Mouse (Mus musculus): ENCODE data around the gene Zbtb7b. TPM values are rescaled to one million over a fixed set of nuclear protein-coding genes. Genes with fewer than 3 reads are reported as not detected.

Gene Zbtb7b
- polyA plus RNA-seq, 1 experiment from 2014 or later, result 0.88 TPM

DNA sequence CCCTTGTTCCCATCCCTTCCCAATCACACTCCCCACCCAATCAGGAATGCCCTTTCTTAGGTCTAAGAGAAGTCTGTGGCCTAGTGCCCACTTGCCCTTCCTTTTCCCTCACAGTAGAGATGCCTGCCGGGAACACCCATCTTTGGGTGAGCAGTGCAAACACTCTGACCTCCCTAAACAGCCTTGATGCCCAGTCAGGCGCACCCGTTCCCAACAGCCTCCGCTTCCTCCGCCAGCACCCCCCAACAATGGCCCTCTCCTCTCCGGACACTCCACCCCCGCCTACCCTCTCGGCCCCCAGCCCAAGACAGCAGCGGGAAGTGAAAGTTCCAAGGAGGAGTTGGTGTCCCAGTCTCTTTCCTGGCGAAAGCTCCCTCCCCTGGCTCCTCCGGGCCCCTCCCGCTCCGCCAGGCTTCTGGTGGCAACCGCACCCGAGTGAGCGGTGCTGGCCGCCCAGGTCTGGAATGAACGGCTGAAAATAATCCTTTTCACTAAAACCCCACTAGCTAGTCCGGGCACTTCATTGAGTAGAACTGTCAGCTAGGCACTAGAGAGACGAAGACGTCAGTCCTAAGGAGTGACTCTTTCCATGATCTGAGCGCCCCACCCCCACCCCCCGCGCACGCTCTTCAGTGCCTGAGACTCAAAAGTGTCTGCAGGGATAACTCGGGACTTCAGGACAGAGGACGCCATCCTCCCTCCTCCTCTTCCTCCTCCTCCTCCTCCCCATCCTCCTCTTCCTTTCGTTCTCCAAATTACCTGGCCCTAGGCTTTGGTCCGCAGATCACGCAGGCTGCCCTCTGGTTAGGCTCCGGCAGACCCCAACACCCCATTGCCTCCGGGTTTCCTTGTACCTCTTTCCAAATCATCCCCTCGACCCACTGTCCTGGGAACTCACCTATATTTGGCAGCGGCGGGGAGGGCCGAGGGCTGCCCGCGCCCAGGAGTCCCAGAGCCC lies 45.4 kb downstream of the Zbtb7b start:
- ATAC-seq, result peak; percentile 31
- WGBS, result under 1% methylated on average over 38 of the region's 38 CpGs

DNA sequence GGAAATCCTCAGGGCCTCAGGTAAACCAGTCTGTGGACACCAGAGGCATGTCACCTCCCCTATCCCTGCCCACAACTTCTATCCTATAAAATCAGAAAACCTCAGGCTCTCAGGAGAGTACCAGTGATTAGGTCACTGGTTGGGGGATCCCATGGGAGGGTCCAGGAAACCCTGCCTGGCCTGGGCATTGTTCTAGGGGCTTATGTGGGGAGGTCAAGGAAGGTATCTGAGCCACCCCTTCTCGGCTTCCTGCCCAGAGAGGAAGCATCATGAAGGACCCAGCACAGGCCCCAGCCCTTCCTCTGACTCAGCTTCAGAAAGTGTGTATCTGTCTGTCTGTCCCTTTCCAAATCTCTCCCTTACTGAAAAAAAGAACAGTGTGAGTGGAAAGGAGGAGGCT lies 46.7 kb downstream of the Zbtb7b start:
- Histone ChIP-seq H3K9me3 (ENCODE audit: control insufficient read depth, low read length) (no peaks in the 10 kb centered on the region), H3K4me3 (ENCODE audit: low read length) (no peak overlapping the region), H3K9ac (ENCODE audit: low read depth, low read length) (no peak overlapping the region), H3K27me3 (replicated peaks; ENCODE audit: control insufficient read depth, insufficient read depth, low read length) (no peaks in the 10 kb centered on the region), H3K27ac (ENCODE audit: low read depth, low read length) (no peak overlapping the region), H3K4me1 (ENCODE audit: control insufficient read depth, insufficient read depth, low read depth, low read length) (peaks cover 13% of the 10 kb centered on the region), H3K4me2 (ENCODE audit: low read length) (no peak overlapping the region), H3K36me3 (ENCODE audit: control insufficient read depth, insufficient read depth, low read length) (peaks cover 7% of the 10 kb centered on the region; the same call in 1 of the 2 replicates)
- 70% methylated on average over 1 of the region's 1 CpGs for WGBS
- ATAC-seq, result no peak

More for the DNA sequence above, 45.4 kb downstream of the Zbtb7b start:
- Histone ChIP-seq H3K27ac (ENCODE audit: low read depth, low read length) (peak overlapping the region; percentile 90), H3K4me2 (ENCODE audit: low read length) (peak overlapping the region; percentile 98), H3K36me3 (ENCODE audit: control insufficient read depth, insufficient read depth, low read length) (peaks cover 7% of the 10 kb centered on the region; the same call in 1 of the 2 replicates), H3K4me3 (ENCODE audit: low read length) (peak overlapping the region; percentile 82), H3K4me1 (ENCODE audit: control insufficient read depth, insufficient read depth, low read depth, low read length) (peaks cover 13% of the 10 kb centered on the region), H3K9ac (ENCODE audit: low read depth, low read length) (peak overlapping the region; percentile 85), H3K27me3 (replicated peaks; ENCODE audit: control insufficient read depth, insufficient read depth, low read length) (no peaks in the 10 kb centered on the region), H3K9me3 (ENCODE audit: control insufficient read depth, low read length) (no peaks in the 10 kb centered on the region)

DNA sequence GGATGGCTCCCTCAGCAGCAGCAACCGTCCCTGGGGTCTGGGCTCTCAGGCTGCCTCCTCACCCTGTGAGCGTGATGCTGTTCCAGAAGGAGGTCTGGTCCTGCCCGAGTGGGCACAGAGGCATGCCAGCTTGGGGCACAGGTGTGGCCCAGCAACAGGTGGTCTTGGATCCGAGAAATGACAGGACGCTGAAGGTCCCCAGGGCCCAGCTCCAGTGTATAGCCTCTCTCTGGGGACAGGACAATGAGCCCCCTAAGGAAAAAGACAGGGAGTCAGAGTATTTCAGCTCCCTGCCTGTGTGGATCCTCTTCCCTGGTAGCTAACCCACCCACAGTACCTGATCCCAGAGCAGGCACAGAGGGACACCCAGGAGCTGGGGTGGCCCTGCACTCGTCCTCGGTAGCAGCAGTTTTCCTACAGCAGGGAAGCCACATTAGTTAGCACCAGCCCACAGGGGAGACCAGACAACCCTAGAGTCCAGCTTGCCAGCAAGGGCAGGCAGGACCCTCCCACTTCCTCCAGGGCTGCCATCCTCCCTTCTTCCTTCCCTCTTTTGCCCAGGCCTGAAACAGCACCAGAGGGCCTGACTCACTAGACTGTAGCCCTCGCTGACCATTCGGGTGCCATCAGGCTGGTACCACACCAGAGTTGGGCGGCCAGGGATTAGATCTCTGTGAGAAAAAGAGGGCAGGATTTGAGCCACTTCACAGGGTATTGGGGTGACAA lies 47.6 kb downstream of the Zbtb7b start:
- WGBS, result 78% methylated on average over 10 of the region's 10 CpGs
- Histone ChIP-seq H3K9me3 (ENCODE audit: control insufficient read depth, low read length) (no peaks in the 10 kb centered on the region), H3K9ac (ENCODE audit: low read depth, low read length) (no peak overlapping the region), H3K4me2 (ENCODE audit: low read length) (no peak overlapping the region), H3K27me3 (replicated peaks; ENCODE audit: control insufficient read depth, insufficient read depth, low read length) (no peaks in the 10 kb centered on the region), H3K36me3 (ENCODE audit: control insufficient read depth, insufficient read depth, low read length) (peaks cover 7% of the 10 kb centered on the region; the same call in 1 of the 2 replicates), H3K4me3 (ENCODE audit: low read length) (no peak overlapping the region), H3K4me1 (ENCODE audit: control insufficient read depth, insufficient read depth, low read depth, low read length) (peaks cover 14% of the 10 kb centered on the region), H3K27ac (ENCODE audit: low read depth, low read length) (no peak overlapping the region)
- ATAC-seq, result no peak

DNA sequence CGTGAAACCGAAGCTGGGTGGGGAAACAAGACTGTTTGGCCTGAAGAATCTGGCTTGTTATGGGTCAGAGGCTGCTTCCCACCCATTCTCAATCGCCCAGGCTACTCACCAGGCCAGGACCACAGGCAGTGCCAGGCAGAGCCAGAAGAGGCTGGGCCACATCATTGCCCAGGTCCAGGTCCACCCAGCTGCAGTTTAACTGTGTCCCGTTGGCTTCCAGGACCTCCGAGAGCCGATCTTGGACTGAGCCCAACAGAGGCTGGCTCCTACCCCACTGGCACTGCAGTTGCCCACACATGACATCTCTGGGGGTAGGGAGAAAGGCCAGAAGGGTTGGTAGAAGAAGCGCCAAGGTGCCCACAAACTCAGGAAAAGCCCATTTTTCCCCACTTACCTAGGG lies 51.3 kb downstream of the Zbtb7b start:
- Histone ChIP-seq H3K27ac (ENCODE audit: low read depth, low read length) (no peak overlapping the region), H3K36me3 (ENCODE audit: control insufficient read depth, insufficient read depth, low read length) (peaks cover 7% of the 10 kb centered on the region; the same call in 1 of the 2 replicates), H3K4me2 (ENCODE audit: low read length) (no peak overlapping the region), H3K4me1 (ENCODE audit: control insufficient read depth, insufficient read depth, low read depth, low read length) (peaks cover 11% of the 10 kb centered on the region), H3K9me3 (ENCODE audit: control insufficient read depth, low read length) (no peaks in the 10 kb centered on the region), H3K9ac (ENCODE audit: low read depth, low read length) (no peak overlapping the region), H3K4me3 (ENCODE audit: low read length) (no peak overlapping the region), H3K27me3 (replicated peaks; ENCODE audit: control insufficient read depth, insufficient read depth, low read length) (no peaks in the 10 kb centered on the region)
- ATAC-seq, result no peak
- 71% methylated on average over 7 of the region's 7 CpGs for whole genome bisulfite sequencing

DNA sequence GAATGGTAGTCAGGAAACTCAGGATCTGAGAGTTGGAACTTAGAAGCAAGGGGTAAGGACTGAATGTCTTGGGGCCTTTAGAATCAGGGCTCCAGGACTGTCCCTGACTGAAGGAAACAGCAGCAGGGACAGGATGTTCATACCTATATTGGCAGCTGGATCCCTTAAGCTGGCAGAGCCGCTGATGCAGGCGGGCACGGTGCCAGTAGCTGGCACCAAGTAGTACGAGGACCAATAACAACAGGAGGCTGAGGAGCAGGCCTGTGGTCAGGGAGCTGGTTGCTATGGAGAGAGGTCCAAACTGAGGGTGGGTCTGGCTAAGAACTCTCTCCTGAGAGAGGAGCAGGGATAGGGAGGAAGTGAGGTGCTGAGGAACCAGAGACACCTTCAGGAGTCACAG lies 52.8 kb downstream of the Zbtb7b start:
- no peak for ATAC-seq
- no peak overlapping the region for H3K4me3 ChIP-seq (ENCODE audit: low read length)
- H3K4me2 ChIP-seq (ENCODE audit: low read length), result no peak overlapping the region
- no peaks in the 10 kb centered on the region for H3K27me3 ChIP-seq (replicated peaks; ENCODE audit: control insufficient read depth, insufficient read depth, low read length)
- 63% methylated on average over 4 of the region's 4 CpGs for WGBS
- H3K9ac ChIP-seq (ENCODE audit: low read depth, low read length), result no peak overlapping the region; the same call in 1 of the 2 replicates
- no peaks in the 10 kb centered on the region for H3K9me3 ChIP-seq (ENCODE audit: control insufficient read depth, low read length)
- peaks cover 22% of the 10 kb centered on the region for H3K4me1 ChIP-seq (ENCODE audit: control insufficient read depth, insufficient read depth, low read depth, low read length)
- no peak overlapping the region for H3K27ac ChIP-seq (ENCODE audit: low read depth, low read length)
- H3K36me3 ChIP-seq (ENCODE audit: control insufficient read depth, insufficient read depth, low read length), result peaks cover 7% of the 10 kb centered on the region; the same call in 1 of the 2 replicates

DNA sequence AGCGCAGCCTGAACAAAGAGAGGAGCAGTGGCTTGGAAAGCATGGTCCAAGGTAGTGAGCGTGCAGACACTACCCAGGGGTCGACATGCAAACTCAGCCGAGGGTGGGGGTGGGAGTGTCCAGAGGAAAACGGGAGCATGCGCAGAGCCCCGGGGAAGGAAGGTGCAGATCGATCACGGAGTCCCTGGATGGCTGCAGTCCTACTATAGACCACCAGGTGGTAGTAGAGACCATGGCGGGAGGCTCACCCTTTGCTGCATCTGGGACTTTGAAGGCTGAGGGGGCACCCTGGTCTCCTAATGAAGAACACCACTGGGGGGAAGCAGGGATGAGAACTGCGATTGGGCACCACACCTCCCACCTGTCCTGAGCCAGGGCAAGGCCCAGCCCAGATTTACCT lies 54.1 kb downstream of the Zbtb7b start:
- H3K27ac ChIP-seq (ENCODE audit: low read depth, low read length), result no peak overlapping the region
- H3K4me2 ChIP-seq (ENCODE audit: low read length), result peak overlapping the region; percentile 69
- peaks cover 29% of the 10 kb centered on the region for H3K4me1 ChIP-seq (ENCODE audit: control insufficient read depth, insufficient read depth, low read depth, low read length)
- H3K4me3 ChIP-seq (ENCODE audit: low read length), result peak overlapping the region; percentile 39
- H3K9me3 ChIP-seq (ENCODE audit: control insufficient read depth, low read length), result no peaks in the 10 kb centered on the region
- peaks cover 7% of the 10 kb centered on the region; the same call in 1 of the 2 replicates for H3K36me3 ChIP-seq (ENCODE audit: control insufficient read depth, insufficient read depth, low read length)
- H3K9ac ChIP-seq (ENCODE audit: low read depth, low read length), result peak overlapping the region; percentile 60
- peak; percentile 68 for ATAC-seq
- 3% methylated on average over 11 of the region's 11 CpGs for WGBS
- no peaks in the 10 kb centered on the region for H3K27me3 ChIP-seq (replicated peaks; ENCODE audit: control insufficient read depth, insufficient read depth, low read length)

DNA sequence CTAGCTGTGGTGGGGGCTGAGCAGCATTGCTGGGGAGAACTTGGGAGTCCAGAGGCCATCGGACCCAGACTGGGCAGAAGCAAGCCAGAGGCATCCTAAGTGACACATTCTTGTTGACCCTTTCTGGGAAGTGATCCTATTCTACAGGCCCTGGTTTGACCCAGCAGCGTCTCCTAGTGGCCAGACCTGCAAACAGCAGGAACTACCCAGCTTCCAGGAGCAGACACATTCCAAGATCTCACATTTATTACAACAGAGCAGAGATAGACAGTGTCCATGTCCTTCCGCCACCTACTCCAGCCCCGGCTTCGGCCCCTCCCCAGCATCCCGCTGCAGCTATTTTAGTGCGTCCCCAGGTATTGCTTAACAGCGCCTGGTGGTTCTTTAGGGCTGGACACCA lies 55.2 kb downstream of the Zbtb7b start:
- no peak for ATAC-seq
- Histone ChIP-seq H3K4me3 (ENCODE audit: low read length) (no peak overlapping the region), H3K9me3 (ENCODE audit: control insufficient read depth, low read length) (no peaks in the 10 kb centered on the region), H3K9ac (ENCODE audit: low read depth, low read length) (no peak overlapping the region), H3K4me1 (ENCODE audit: control insufficient read depth, insufficient read depth, low read depth, low read length) (peaks cover 29% of the 10 kb centered on the region), H3K4me2 (ENCODE audit: low read length) (no peak overlapping the region), H3K36me3 (ENCODE audit: control insufficient read depth, insufficient read depth, low read length) (peaks cover under 1% of the 10 kb centered on the region; the same call in 1 of the 2 replicates), H3K27ac (ENCODE audit: low read depth, low read length) (no peak overlapping the region), H3K27me3 (replicated peaks; ENCODE audit: control insufficient read depth, insufficient read depth, low read length) (no peaks in the 10 kb centered on the region)
- WGBS, result 30% methylated on average over 8 of the region's 8 CpGs

DNA sequence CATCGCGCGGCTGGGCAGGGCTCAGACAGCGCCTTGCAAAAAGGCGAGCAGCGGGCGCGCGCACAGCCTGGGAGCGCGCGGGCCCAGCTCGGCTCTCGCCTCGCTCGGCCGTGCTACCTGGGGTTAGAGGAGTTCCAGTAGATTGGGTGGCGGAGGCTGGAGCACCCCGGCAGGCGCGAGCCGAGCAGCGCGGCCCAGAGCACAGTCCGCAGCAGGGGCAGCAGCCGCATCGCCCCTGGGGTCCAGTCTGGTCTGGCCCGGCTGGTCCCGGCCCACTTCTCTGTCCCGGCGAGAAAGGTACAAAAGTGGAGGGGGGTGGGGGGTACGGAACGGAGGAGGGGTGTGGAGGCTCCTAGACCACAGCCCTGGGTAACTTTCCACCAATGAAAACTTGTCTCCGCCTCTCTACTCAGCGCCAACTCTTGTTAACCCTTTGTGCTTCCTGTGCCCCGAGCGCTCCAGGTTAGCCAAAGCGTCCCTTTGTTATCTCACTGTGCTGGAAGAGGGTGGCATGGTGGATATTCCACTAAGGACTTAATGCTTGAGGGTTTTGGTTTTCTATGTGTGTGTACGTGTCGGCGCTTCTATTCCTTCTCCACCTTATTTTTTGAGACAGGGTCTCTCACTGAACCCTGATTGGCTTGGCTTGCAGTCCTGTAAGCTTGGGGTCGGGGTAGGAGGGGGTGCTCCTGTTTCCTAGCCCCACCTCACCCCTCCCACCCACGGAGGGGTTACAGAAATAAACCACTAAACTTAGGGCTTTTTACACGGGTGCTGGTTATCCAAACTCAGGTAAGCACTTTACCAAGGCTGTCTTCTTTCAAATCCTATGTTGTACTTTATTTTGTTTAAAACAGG lies 56.6 kb downstream of the Zbtb7b start, which contains the start of gene Efna4:
Gene Efna4, minus strand, starts transcription at position 308 of the 858 bp plus-strand sequence.
- H3K9me3 ChIP-seq (ENCODE audit: control insufficient read depth, low read length), result no peaks in the 10 kb centered on the region
- peaks cover 31% of the 10 kb centered on the region for H3K4me1 ChIP-seq (ENCODE audit: control insufficient read depth, insufficient read depth, low read depth, low read length)
- H3K9ac ChIP-seq (ENCODE audit: low read depth, low read length), result peak within 1 kb of the TSS; percentile 84
- WGBS, result under 1% methylated on average over 44 of the region's 44 CpGs
- peak within 1 kb of the TSS; percentile 66 for H3K27ac ChIP-seq (ENCODE audit: low read depth, low read length)
- H3K36me3 ChIP-seq (ENCODE audit: control insufficient read depth, insufficient read depth, low read length), result no peaks in the 10 kb centered on the region; the same call in 1 of the 2 replicates
- no peaks in the 10 kb centered on the region for H3K27me3 ChIP-seq (replicated peaks; ENCODE audit: control insufficient read depth, insufficient read depth, low read length)
- peak within 1 kb of the TSS; percentile 77 for H3K4me3 ChIP-seq (ENCODE audit: low read length)
- H3K4me2 ChIP-seq (ENCODE audit: low read length), result peak within 1 kb of the TSS; percentile 98
- ATAC-seq, result peak; percentile 78
